Mouse (Mus musculus) forebrain, embryonic 11.5 days (tissue): ENCODE measurements around the gene Tbx5. TPM values are rescaled to one million over a fixed set of nuclear protein-coding genes. Genes with fewer than 3 reads are reported as not detected.

Experiments
- ATAC-seq: fragments of 200-750 bp; cut with Nextera tagmentation; replicated peaks from 2 replicates; pipeline ENCODE4 v1.8.0; 2017; ENCODE audit warnings: moderate TSS enrichment; ENCODE audit not compliant: low FRiP score
- DNase-seq: peaks from one replicate; pipeline ENCODE4 v3.0.0-alpha.2; 2017; ENCODE audit warnings: low spot score
- H3K27ac ChIP-seq: fragments of 300-500 bp; sonication (generic); 2 replicates; pipeline ENCODE4 v1.5.1; 2014; ENCODE audit warnings: low read depth, low read length
- H3K27me3 ChIP-seq: fragments of 300-500 bp; sonication (generic); 2 replicates; pipeline ENCODE4 v1.6.1; 2014; ENCODE audit warnings: mild to moderate bottlenecking, low read length, mixed read lengths; ENCODE audit not compliant: control insufficient read depth, insufficient read depth
- H3K36me3 ChIP-seq: fragments of 300-500 bp; sonication (generic); 2 replicates; pipeline ENCODE4 v1.6.1; 2014; ENCODE audit warnings: mild to moderate bottlenecking, low read length, moderate library complexity, mixed read lengths; ENCODE audit not compliant: control insufficient read depth, insufficient read depth
- H3K4me1 ChIP-seq: fragments of 300-500 bp; sonication (generic); replicated peaks from 2 replicates; pipeline ENCODE4 v1.6.1; 2014; ENCODE audit warnings: low read length, mixed read lengths; ENCODE audit not compliant: control insufficient read depth, insufficient read depth
- H3K4me2 ChIP-seq: fragments of 300-500 bp; sonication (generic); 2 replicates; pipeline ENCODE4 v1.6.1; 2014; ENCODE audit warnings: low read depth, mild to moderate bottlenecking, low read length, moderate library complexity, mixed read lengths; ENCODE audit not compliant: severe bottlenecking
- H3K4me3 ChIP-seq: fragments of 300-500 bp; sonication (generic); 2 replicates; pipeline ENCODE4 v1.5.1; 2014; ENCODE audit warnings: low read depth, low read length
- H3K9ac ChIP-seq: fragments of 300-500 bp; sonication (generic); 2 replicates; pipeline ENCODE4 v1.6.1; 2014; ENCODE audit warnings: low read length
- H3K9me3 ChIP-seq: fragments of 300-500 bp; sonication (generic); 2 replicates; pipeline ENCODE4 v1.6.1; 2016; ENCODE audit warnings: low read length, mixed read lengths; ENCODE audit not compliant: control insufficient read depth
- WGBS: fragments of 180-500 bp; shearing (Covaris S2); extraction: QIAGEN DNeasy Blood & Tissue Kit; methylation state at CpG from one replicate; pipeline ENCODE4 v1.1.7; 2014; 5-methylcytosine and 5-hydroxymethylcytosine counted together
- polyA plus RNA-seq: library from polyadenylated mRNA; unstranded; fragments of >200 nt; fragmentation: Nextera tagmentation; extraction: Ambion mirVana; gene quantifications from 2 replicates; pipeline ENCODE4 v1.2.1, GENCODE M21; 2014

Tbx5 gene
- polyA plus RNA-seq, 1 experiment from 2014 or later: not detected

DNA sequence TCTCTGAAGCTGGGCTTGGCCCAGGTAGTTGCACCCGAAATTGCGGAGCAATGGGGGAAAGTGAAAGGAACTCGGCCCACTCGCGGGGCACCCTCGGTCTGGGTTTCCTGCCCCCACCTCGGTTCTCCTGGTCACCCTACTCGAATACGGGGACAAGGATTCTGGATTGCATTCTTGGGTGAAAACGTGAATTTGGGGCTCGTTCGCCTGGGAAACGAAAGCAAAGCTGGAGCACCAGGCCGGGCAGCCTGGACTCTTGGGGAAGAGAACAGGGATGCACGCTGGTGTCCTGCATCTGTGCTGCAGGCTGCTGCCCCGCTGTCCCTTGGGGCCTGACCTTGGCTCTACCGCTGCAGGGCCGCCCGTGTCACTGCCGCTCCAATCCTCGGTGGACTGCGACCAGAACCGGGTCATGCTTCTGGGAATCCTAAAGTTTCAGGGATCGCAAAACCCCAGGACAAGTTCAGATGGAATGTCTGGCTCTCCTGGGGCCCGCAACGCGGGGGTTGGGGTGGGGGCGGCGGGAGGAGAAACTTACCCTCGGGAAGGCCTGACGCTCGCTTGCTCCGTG lies 1.2 kb upstream of the Tbx5 start:
- H3K4me1 ChIP-seq: no peaks in the 10 kb centered on the region

DNA sequence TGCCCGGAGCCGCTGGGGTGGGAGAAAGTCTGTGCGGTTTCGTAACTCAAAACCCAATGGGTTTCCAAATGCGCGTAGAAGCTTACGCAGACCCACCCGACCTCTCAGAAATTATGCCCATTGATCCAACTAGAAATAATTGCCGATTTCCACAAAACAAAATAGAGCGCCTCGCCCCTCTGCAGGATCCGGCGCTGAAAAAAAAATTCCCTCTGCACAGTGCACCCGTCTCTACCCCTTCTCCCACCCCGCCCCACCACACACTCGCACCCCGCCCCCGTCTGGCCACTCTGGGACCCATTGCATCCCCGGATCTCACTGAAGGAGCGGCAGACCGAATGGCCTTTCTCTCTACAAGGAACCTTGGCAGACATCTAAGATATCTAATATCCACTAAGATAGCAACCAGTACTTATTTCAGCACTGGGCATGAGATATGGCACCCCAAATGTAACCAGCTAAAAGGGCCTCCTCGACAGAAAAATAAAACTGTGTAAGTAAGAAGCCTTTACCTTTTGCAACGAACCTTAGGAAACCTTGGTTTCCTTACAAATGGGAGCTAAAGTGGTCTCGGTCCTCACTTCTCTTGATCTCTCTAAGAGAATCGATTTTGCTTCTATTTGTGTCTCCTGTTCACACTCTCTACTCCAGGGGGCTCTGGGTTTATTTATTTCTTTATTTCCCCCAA lies 533 bp upstream of the Tbx5 start:
- Histone ChIP-seq H3K27me3 (peaks cover 87% of the 10 kb centered on the region), H3K9me3 (no peaks in the 10 kb centered on the region), H3K4me2 (no peak overlapping the region), H3K4me3 (no peak overlapping the region), H3K36me3 (no peaks in the 10 kb centered on the region), H3K4me1 (no peaks in the 10 kb centered on the region), H3K27ac (no peak overlapping the region), H3K9ac (no peak overlapping the region)
- no peak for DNase-seq
- under 1% methylated on average over 25 of the region's 25 CpGs for WGBS
- no peak for ATAC-seq

More for the DNA sequence above, 1.2 kb upstream of the Tbx5 start:
- peaks cover 81% of the 10 kb centered on the region for H3K27me3 ChIP-seq
- ATAC-seq (no peak), DNase-seq (no peak)
- no peaks in the 10 kb centered on the region for H3K36me3 ChIP-seq
- H3K4me2 ChIP-seq: no peak overlapping the region
- no peak overlapping the region for H3K9ac ChIP-seq
- no peak overlapping the region for H3K27ac ChIP-seq
- H3K4me3 ChIP-seq: no peak overlapping the region
- no peaks in the 10 kb centered on the region for H3K9me3 ChIP-seq
- 1% methylated on average over 33 of the region's 33 CpGs for WGBS

- no peak overlapping the region for H3K9ac ChIP-seq
- H3K27ac ChIP-seq: no peak overlapping the region
- no peak overlapping the region for H3K4me2 ChIP-seq
- peaks cover 93% of the 10 kb centered on the region for H3K27me3 ChIP-seq
- H3K9me3 ChIP-seq: no peaks in the 10 kb centered on the region
- H3K4me3 ChIP-seq: no peak overlapping the region
- 3% methylated on average over 8 of the region's 8 CpGs for WGBS
- H3K4me1 ChIP-seq: no peaks in the 10 kb centered on the region
- H3K36me3 ChIP-seq: no peaks in the 10 kb centered on the region
- ATAC-seq: no peak
- DNase-seq: no peak
These were observed 959 bp downstream of the Tbx5 start for GRCm38 (mm10) chr5:119833223-119834030.

- WGBS: 0% methylated on average over 2 of the region's 2 CpGs
- Histone ChIP-seq H3K36me3 (no peaks in the 10 kb centered on the region), H3K9me3 (no peaks in the 10 kb centered on the region), H3K9ac (no peak overlapping the region), H3K4me1 (no peaks in the 10 kb centered on the region), H3K27ac (no peak overlapping the region), H3K4me2 (no peak overlapping the region), H3K4me3 (no peak overlapping the region), H3K27me3 (peaks cover 93% of the 10 kb centered on the region)
- ATAC-seq (no peak), DNase-seq (no peak)
These were observed 1.5 kb downstream of the Tbx5 start for GRCm38 (mm10) chr5:119834031-119834403.

DNA sequence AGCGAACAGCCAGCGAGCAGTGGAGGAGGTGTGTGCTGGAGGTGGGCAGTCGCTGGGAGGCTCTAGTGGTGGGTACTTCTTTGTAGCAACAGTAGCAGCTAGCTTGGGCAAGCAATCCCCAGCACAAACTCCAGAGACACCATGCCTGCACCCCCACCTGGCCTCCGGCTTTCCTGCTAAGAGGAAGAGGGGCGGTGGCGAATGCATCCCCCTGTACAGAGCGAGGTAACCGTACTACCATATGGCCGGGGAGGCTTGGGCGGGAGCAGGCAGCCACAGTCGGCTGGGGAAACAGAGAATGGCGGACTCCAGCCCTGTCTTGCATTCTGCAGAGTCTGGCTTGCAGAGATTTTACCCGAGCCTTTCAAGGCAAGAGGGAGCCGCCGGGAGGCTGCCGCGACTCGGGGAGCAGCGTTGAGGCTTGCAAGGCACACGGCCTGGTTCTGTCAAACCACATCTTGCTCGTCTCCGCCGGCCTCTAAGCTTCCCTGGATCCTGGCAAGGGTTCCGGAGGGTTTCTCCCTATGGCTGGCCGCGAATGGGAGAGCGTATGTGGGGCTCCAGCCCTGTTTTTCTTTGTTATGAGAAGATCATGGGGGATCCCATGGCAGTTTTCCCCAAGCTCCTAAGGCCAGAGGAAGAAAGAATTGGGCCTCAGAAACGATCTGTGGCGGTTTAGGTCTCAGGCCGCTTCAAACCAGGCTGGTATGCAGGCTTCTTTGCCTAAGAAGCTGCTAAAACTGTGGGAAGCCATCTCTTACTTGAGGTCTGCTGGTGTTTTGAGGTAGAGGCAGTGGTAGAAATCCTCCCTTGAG lies 2.8 kb downstream of the Tbx5 start:
- H3K4me2 ChIP-seq: no peak overlapping the region
- peaks cover 93% of the 10 kb centered on the region for H3K27me3 ChIP-seq
- no peaks in the 10 kb centered on the region for H3K9me3 ChIP-seq
- no peak overlapping the region for H3K4me3 ChIP-seq
- DNase-seq: no peak
- H3K36me3 ChIP-seq: no peaks in the 10 kb centered on the region
- H3K27ac ChIP-seq: no peak overlapping the region
- no peaks in the 10 kb centered on the region for H3K4me1 ChIP-seq
- under 1% methylated on average over 30 of the region's 30 CpGs for WGBS
- no peak overlapping the region for H3K9ac ChIP-seq
- no peak for ATAC-seq

- Histone ChIP-seq H3K4me3 (no peak overlapping the region), H3K4me2 (no peak overlapping the region), H3K27me3 (peaks cover 94% of the 10 kb centered on the region), H3K9me3 (no peaks in the 10 kb centered on the region), H3K4me1 (no peaks in the 10 kb centered on the region), H3K36me3 (no peaks in the 10 kb centered on the region), H3K9ac (no peak overlapping the region), H3K27ac (no peak overlapping the region)
- under 1% methylated on average over 12 of the region's 12 CpGs for WGBS
- DNase-seq (no peak), ATAC-seq (no peak)
These were observed 3.4 kb downstream of the Tbx5 start for GRCm38 (mm10) chr5:119835868-119836209.

DNA sequence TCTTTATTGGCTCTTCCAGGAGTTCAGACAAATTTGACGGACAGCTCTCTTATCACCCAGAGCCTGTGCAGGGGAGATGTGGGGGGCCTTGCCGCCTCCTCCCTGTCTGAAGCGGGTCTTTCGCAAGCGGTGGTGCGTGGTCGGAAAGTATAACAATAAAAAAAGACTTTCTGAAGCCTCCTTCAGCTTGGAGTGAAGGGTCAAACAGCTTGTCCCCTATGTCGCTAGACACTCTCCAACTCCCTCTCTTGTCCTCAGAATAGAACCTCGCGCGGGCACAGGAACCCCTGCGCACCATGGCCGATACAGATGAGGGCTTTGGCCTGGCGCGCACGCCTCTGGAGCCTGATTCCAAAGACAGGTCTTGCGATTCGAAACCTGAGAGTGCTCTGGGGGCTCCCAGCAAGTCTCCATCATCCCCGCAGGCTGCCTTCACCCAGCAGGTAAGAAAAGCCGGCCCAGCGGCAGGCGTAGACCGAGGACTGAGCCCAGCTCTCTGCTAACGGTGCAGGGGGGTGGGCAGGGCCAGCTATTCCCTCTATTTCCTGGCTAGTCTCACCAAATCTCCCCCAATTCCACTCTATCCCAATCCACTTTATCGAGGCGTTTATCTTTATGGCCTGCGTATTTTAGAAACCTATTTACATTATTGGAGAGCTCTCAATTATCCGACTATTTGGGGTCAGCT lies 4.3 kb downstream of the Tbx5 start:
- H3K9ac ChIP-seq: no peak overlapping the region
- no peaks in the 10 kb centered on the region for H3K36me3 ChIP-seq
- no peak overlapping the region for H3K4me2 ChIP-seq
- no peak overlapping the region for H3K4me3 ChIP-seq
- H3K27me3 ChIP-seq: peaks cover 94% of the 10 kb centered on the region
- ATAC-seq (no peak), DNase-seq (no peak)
- under 1% methylated on average over 28 of the region's 28 CpGs for WGBS
- H3K4me1 ChIP-seq: no peaks in the 10 kb centered on the region
- no peak overlapping the region for H3K27ac ChIP-seq
- no peaks in the 10 kb centered on the region for H3K9me3 ChIP-seq

DNA sequence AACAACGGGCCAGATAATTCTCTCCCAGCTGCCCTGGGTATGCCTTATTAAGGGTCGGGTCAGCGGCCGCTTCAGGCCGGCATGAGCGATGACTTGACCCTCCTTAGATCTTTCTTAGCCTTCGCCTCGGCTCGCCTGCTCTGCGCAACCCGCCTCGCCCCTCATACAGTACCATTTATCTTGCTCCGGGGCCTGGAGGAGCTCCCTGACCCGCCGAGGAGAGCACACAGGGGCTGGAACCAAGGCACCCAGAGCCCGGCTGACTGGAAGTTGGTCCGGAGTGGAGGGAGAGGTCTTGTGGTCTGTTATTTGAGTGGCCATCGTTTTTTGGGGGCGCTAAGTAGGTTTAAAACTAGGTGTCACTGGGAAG lies 4.8 kb downstream of the Tbx5 start:
- no peaks in the 10 kb centered on the region for H3K4me1 ChIP-seq
- no peak for DNase-seq
- WGBS: under 1% methylated on average over 19 of the region's 19 CpGs

More for the DNA sequence above, 4.8 kb downstream of the Tbx5 start:
- no peak overlapping the region for H3K9ac ChIP-seq
- no peak for ATAC-seq
- no peaks in the 10 kb centered on the region for H3K9me3 ChIP-seq
- H3K4me2 ChIP-seq: no peak overlapping the region
- peaks cover 94% of the 10 kb centered on the region for H3K27me3 ChIP-seq
- no peak overlapping the region for H3K27ac ChIP-seq
- no peak overlapping the region for H3K4me3 ChIP-seq
- no peaks in the 10 kb centered on the region for H3K36me3 ChIP-seq
